Mouse (Mus musculus) kidney, postnatal 10 days (tissue): ENCODE measurements around the gene Fthl17d.
"Not testable (repeated sequence)": the region's sequence is repeated elsewhere in the genome, so short reads cannot be mapped to it uniquely, and the experiment has no call there.

Experiments used
- DNase-seq: peaks from one replicate; pipeline ENCODE4 v3.0.0; 2021; ENCODE audit warnings: mixed read lengths

Fthl17d gene

DNA sequence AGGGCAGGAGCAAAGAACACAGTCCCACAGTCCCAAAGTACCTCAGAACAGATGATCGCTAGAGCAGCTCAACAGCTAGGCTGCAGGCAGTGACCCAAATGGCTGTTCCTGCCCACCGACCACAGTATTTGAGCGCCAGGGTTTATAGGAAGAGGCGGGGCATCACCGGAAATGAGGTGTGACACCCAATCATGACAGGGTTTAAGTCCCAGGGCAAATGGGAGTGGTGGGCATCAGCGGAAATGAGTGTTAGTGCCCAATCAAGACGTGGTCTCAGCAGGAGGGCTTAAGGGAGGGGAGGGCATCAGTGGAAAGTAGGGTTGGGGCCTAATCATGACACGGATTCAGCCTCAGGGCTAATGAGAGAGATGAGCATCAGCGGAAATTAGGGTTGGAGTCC, at the start of gene Fthl17d:
TSS of gene Fthl17d (minus strand) at position 101 of the 400 bp plus-strand sequence.
- not testable (repeated sequence) for DNase-seq

DNA sequence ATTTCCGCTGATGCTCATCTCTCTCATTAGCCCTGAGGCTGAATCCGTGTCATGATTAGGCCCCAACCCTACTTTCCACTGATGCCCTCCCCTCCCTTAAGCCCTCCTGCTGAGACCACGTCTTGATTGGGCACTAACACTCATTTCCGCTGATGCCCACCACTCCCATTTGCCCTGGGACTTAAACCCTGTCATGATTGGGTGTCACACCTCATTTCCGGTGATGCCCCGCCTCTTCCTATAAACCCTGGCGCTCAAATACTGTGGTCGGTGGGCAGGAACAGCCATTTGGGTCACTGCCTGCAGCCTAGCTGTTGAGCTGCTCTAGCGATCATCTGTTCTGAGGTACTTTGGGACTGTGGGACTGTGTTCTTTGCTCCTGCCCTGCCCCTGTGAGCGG, 46.6 kb upstream of the Fthl17d start, which contains the start of gene Fthl17e:
TSS of gene Fthl17e (plus strand) at position 301 of the 400 bp plus-strand sequence.
- DNase-seq, result not testable (repeated sequence)

DNA sequence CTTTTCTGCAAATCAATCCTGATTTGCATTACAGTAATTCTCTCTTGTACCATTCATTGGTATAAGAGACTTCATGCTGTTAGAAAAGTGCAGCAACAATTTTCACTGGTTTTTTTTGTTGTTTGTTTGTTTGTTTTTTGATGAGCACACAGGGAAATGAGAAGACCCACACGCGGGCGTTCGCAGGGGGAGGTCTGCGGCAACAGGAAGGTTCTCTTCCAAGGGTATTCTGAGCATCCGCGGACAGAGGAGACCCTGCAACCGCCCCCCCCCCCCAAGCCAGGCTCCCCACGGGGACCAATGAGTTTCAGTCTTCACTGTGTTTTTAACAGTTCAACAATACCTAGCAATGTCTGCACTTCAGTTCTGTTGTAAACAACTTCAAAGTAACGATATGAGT, 32.9 kb upstream of the Fthl17d start:
- no peak for DNase-seq

DNA sequence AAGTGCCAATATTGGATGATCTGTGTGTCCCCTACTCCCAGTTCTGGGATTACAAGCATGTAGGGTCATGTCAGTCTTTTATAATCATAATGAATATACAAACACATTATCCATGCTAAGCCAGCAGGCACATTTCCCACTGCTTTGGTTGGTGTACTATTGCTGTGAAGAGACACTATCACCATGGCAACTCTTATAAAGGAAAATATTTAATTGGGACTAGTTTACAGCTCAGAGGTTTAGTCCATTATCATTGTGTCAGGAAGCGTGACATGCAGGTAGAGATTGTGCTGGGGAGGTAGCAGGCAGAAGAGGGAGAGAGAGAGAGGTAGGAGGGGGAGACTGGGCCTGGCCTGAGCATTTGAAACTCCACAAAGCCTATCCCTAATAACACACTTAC, 29.5 kb upstream of the Fthl17d start:
- DNase-seq, result no peak

DNA sequence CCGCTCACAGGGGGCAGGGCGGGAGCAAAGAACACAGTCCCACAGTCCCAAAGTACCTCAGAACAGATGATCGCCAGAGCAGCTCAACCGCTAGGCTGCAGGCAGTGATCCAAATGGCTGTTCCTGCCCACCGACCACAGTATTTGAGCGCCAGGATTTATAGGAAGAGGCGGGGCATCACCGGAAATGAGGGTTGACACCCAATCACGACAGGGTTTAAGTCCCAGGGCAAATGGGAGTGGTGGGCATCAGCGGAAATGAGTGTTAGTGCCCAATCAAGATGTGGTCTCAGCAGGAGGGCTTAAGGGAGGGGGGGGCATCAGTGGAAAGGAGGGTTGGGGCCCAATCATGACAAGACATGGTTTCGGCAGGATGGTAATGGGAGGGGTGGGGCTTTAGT, 10.1 kb downstream of the Fthl17d start, which contains the start of gene Fthl17c:
TSS of gene Fthl17c (minus strand) at position 101 of the 400 bp plus-strand sequence.
- not testable (repeated sequence) for DNase-seq

DNA sequence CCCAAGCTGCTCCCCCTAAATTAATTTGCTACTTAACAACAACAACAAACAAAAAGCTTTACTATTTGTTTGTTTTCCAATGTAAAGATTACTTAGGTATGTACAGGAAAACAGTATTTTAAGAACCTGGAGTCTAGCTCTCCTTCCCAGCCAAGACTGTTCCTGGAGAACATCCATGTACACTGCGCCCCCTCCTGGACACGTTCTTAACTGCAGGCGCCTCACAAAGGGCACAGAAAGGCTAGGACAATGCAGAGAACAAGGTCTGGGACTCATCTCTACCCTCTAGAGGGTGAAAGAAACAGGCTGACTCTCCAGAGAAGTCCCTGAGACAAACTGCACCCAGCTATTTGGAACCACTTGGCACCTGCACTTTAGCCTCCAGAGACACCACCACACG, 21.9 kb downstream of the Fthl17d start:
- DNase-seq, result peak; percentile 11

DNA sequence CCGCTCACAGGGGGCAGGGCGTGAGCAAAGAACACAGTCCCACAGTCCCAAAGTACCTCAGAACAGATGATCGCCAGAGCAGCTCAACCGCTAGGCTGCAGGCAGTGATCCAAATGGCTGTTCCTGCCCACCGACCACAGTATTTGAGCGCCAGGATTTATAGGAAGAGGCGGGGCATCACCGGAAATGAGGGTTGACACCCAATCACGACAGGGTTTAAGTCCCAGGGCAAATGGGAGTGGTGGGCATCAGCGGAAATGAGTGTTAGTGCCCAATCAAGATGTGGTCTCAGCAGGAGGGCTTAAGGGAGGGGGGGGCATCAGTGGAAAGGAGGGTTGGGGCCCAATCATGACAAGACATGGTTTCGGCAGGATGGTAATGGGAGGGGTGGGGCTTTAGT, 23.7 kb downstream of the Fthl17d start, which contains the start of gene Fthl17b:
TSS of gene Fthl17b (minus strand) at position 101 of the 400 bp plus-strand sequence.
- not testable (repeated sequence) for DNase-seq

DNA sequence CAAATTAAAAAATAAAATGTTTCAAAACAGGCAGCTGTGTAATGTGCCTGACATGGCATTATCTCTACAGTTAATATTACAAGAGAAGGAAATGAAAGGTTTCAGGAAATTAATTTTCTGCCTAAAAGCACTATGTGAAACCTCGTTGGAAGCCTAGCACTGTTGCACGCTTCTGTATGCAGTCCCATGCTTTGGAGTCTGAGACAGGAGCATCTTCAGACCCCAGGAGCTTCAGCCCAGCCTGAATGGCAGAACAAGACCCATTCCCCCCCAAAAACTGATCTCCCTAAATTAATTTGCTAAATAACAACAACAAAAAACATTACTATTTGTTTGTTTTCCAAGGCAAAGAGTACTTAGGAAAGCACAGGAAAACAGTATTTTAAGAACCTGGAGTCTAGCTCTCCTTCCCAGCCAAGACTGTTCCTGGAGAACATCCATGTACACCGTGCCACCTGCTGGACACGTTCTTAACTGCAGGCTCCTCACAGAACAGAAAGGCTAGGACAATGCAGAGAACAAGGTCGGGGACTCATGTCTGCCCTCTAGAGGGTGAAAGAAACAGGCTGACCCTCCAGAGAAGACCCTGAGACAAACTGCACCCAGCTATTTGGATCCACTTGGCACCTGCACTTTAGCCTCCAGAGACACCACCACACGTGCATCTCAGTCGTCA, 38.3 kb downstream of the Fthl17d start:
- peak; percentile 92 for DNase-seq

DNA sequence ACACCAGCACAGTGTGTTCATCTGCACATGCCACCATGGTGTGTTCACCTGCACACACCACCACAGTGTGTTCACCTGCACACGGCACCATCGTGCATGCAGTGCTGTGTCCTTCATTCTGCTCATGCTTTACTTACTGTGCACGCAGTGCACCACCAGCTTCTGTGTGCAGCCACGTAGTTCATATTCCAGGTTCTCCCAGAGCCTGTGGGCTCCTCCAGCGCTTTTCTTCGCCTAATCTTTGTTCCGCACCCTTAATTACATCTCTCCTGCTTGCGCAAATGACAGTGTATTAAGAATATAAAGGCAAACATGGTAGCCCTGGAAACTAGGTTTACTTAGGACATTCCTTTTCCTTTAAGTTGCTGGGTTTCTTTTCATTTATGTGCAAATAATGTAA, 42.5 kb downstream of the Fthl17d start:
- no peak for DNase-seq
